Mouse (Mus musculus): Measurements from ENCODE around the gene Zdhhc22. TPM values are rescaled to one million over a fixed set of nuclear protein-coding genes. Genes with fewer than 3 reads are reported as not detected.

Zdhhc22 gene
- total and polyA plus RNA-seq, 3 experiments = not detected

DNA sequence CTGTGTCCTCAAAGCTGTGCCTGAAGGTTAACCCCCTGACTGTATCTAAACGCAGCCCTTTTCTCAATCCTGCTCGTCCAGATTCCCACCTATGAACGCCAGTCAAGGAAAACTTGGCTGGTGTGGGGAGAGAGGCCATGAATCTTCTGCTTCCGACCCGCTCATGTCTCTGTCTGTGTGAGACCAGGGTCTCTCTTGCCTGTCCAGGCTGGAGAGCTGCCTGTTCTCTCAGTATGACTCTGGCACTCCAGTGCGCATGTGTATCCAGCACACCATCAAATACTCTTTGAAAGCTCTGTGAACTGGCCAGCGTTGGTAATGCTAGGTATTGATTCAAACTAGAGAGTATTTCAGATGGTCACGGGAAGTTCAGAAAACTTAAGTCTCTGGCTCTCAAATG, 46.8 kb downstream of the Zdhhc22 start:
- H3K4me3 ChIP-seq (replicated peaks in 1 of 3; ENCODE audit: low read depth in 2 of 3, low read length in 2 of 3, poor library complexity in 1 of 3) = no peak overlapping the region
- no peak overlapping the region for H3K4me2 ChIP-seq (ENCODE audit: insufficient read depth, low read depth, poor library complexity, severe bottlenecking)
- H3K79me2 ChIP-seq (replicated peaks; ENCODE audit: control insufficient read depth, extremely low read depth, insufficient read depth, poor library complexity, severe bottlenecking) = peaks cover 9% of the 10 kb centered on the region; the same call in 1 of the 2 replicates
- H3K9ac ChIP-seq (ENCODE audit: insufficient read depth, low read depth) = no peak overlapping the region
- H3K27me3 ChIP-seq (replicated peaks) = no peaks in the 10 kb centered on the region
- no peaks in the 10 kb centered on the region for H3K9me3 ChIP-seq (replicated peaks; ENCODE audit: low read length)
- DNase-seq (ENCODE audit: extremely low read depth) = no peak
- H3K27ac ChIP-seq (ENCODE audit: insufficient read depth, low read depth) = no peak overlapping the region
- H3K36me3 ChIP-seq (replicated peaks in 1 of 2; ENCODE audit: control insufficient read depth in 1 of 2, insufficient read depth in 1 of 2, low read length in 1 of 2) = no peaks in the 10 kb centered on the region
- peaks cover 4 to 53% of the 10 kb centered on the region in 2 experiments for H3K4me1 ChIP-seq (ENCODE audit: control insufficient read depth in 1 of 2, insufficient read depth in 2 of 2)
- in situ Hi-C loops (cut with MboI; ENCODE audit: low pct_ligation_motif_present, low pct_unique_long_range_greater_than_20kb, low sequenced_read_pairs) = no loop called here
- dilution Hi-C loops (cut with MboI; ENCODE audit: extremely low pct_ligation_motif_present, extremely low pct_unique_long_range_greater_than_20kb, low sequenced_read_pairs) = no loop called here
- TF ChIP-seq KAT2A (IDR thresholded peaks at IDR 0.05; ENCODE audit: insufficient replicate concordance, low read length) = no peak
- TF ChIP-seq JUN (IDR thresholded peaks at IDR 0.05; ENCODE audit: insufficient read depth, low read depth, low read length) = no peak
- no peak for TF ChIP-seq BHLHE40 (IDR thresholded peaks at IDR 0.05; ENCODE audit: low read depth, low read length)
- no peak for TF ChIP-seq CHD2 (IDR thresholded peaks at IDR 0.05; ENCODE audit: low read length)
- no peak for TF ChIP-seq MAZ (IDR thresholded peaks at IDR 0.05; ENCODE audit: low read depth, low read length)
- TF ChIP-seq POLR2A (IDR thresholded peaks at IDR 0.05; ENCODE audit: low read depth, low read length) = no peak
- TF ChIP-seq EP300 (IDR thresholded peaks at IDR 0.05; ENCODE audit: low read length) = no peak
- no peak for TF ChIP-seq TBP (conservative IDR thresholded peaks at IDR 0.05; ENCODE audit: low read depth, low read length)
- no peak for TF ChIP-seq CHD1 (IDR thresholded peaks at IDR 0.05; ENCODE audit: low read depth, low read length)
- TF ChIP-seq GABPA (IDR thresholded peaks at IDR 0.05; ENCODE audit: insufficient replicate concordance, low read depth, low read length) = no peak
- no peak for TF ChIP-seq ZMIZ1 (IDR thresholded peaks at IDR 0.05; ENCODE audit: low read depth, low read length)
- no peak for TF ChIP-seq TCF12 (IDR thresholded peaks at IDR 0.05; ENCODE audit: low read depth, low read length)
- TF ChIP-seq USF1 (IDR thresholded peaks at IDR 0.05; ENCODE audit: low read depth, low read length) = no peak
- no peak for TF ChIP-seq IRF4 (IDR thresholded peaks at IDR 0.05; ENCODE audit: low read depth, low read length)
- no peak for TF ChIP-seq NRF1 (IDR thresholded peaks at IDR 0.05; ENCODE audit: low read depth, low read length)
- TF ChIP-seq ZNF384 (IDR thresholded peaks at IDR 0.05; ENCODE audit: low read depth, low read length) = no peak
- TF ChIP-seq HCFC1 (IDR thresholded peaks at IDR 0.05; ENCODE audit: low read depth, low read length) = no peak

DNA sequence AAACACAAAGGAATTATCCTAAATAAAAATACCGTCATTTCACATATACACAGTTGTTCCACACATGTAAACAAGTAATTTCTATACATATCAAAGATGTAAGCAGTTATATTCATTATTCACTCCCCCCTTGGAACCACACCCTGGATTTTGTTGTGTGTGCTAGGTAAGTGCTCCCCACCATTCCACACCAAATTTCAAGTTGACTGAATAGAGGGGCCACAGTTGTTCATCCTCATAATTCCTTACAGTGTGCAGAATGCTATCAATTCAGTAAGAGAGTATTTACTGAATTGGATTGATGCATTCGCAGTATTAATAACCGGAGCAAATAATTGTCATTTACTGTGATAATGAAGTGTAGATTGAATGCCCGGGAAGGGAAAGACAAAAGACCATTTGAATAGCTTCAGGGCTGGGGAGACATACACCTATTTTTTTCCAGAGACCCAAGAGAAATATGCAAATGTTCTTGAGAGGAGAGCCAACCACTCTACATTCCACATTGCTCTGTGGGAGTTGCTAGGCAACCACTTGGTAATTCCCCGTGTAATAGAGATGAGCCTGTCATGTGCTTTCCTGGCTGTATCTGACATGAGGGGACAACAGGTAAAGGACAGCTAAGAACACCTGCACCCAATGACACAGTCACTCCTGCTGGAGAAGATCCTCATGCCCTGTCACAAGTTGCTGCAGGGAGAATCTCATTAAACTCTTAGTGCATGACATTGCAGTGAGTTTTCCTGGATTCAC, 48.3 kb downstream of the Zdhhc22 start:
- Histone ChIP-seq H3K4me3 (replicated peaks in 1 of 3; ENCODE audit: low read depth in 2 of 3, low read length in 2 of 3, poor library complexity in 1 of 3) (no peak overlapping the region), H3K4me2 (ENCODE audit: insufficient read depth, low read depth, poor library complexity, severe bottlenecking) (peak overlapping the region; percentile 73), H3K27me3 (replicated peaks) (no peaks in the 10 kb centered on the region), H3K36me3 (replicated peaks in 1 of 2; ENCODE audit: control insufficient read depth in 1 of 2, insufficient read depth in 1 of 2, low read length in 1 of 2) (no peaks in the 10 kb centered on the region), H3K9me3 (replicated peaks; ENCODE audit: low read length) (no peaks in the 10 kb centered on the region), H3K4me1 (ENCODE audit: control insufficient read depth in 1 of 2, insufficient read depth in 2 of 2) (peaks cover 4 to 55% of the 10 kb centered on the region in 2 experiments), H3K79me2 (replicated peaks; ENCODE audit: control insufficient read depth, extremely low read depth, insufficient read depth, poor library complexity, severe bottlenecking) (no peaks in the 10 kb centered on the region), H3K27ac (ENCODE audit: insufficient read depth, low read depth) (no peak overlapping the region), H3K9ac (ENCODE audit: insufficient read depth, low read depth) (no peak overlapping the region; the same call in 1 of the 2 replicates)
- peak; percentile 92 for DNase-seq (ENCODE audit: extremely low read depth)
- dilution Hi-C loops (cut with MboI; ENCODE audit: extremely low pct_ligation_motif_present, extremely low pct_unique_long_range_greater_than_20kb, low sequenced_read_pairs) = no loop called here
- in situ Hi-C loops (cut with MboI; ENCODE audit: low pct_ligation_motif_present, low pct_unique_long_range_greater_than_20kb, low sequenced_read_pairs) = no loop called here
- TF ChIP-seq ETS1 (conservative IDR thresholded peaks at IDR 0.05; ENCODE audit: low read depth, low read length) (peak; percentile 42; the same call in 1 of the 2 replicates), TBP (conservative IDR thresholded peaks at IDR 0.05; ENCODE audit: low read depth, low read length) (0 out of 2 replicates have a peak, but pooled peaks have one; percentile 39), NRF1 (IDR thresholded peaks at IDR 0.05; ENCODE audit: low read depth, low read length) (no peak), SMC3 (IDR thresholded peaks at IDR 0.05; ENCODE audit: low read depth, low read length) (no peak), ELF1 (IDR thresholded peaks at IDR 0.05; ENCODE audit: low read depth, low read length) (no peak), CHD1 (IDR thresholded peaks at IDR 0.05; ENCODE audit: low read depth, low read length) (no peak), ZKSCAN1 (IDR thresholded peaks at IDR 0.05; ENCODE audit: borderline replicate concordance, low read depth, low read length) (no peak), JUN (IDR thresholded peaks at IDR 0.05; ENCODE audit: insufficient read depth, low read depth, low read length) (peak; percentile 8; the same call in 1 of the 2 replicates), CHD2 (IDR thresholded peaks at IDR 0.05; ENCODE audit: low read length) (no peak), CTCF (conservative IDR thresholded peaks at IDR 0.05 in 1 of 2, IDR thresholded peaks at IDR 0.05 in 1 of 2; ENCODE audit: low read depth in 2 of 2, low read length in 2 of 2) (no peak), TCF12 (IDR thresholded peaks at IDR 0.05; ENCODE audit: low read depth, low read length) (0 out of 2 replicates have a peak, but pooled peaks have one; percentile 15), MYC (IDR thresholded peaks at IDR 0.05; ENCODE audit: low read depth, low read length) (0 out of 2 replicates have a peak, but pooled peaks have one; percentile 57), BHLHE40 (IDR thresholded peaks at IDR 0.05; ENCODE audit: low read depth, low read length) (peak; percentile 65), IRF4 (IDR thresholded peaks at IDR 0.05; ENCODE audit: low read depth, low read length) (no peak), MAZ (IDR thresholded peaks at IDR 0.05; ENCODE audit: low read depth, low read length) (no peak), HCFC1 (IDR thresholded peaks at IDR 0.05; ENCODE audit: low read depth, low read length) (no peak), ZNF384 (IDR thresholded peaks at IDR 0.05; ENCODE audit: low read depth, low read length) (peak; percentile 77), MAX (IDR thresholded peaks at IDR 0.05; ENCODE audit: low read length) (peak; percentile 47; the same call in 1 of the 2 replicates), ZC3H11A (IDR thresholded peaks at IDR 0.05; ENCODE audit: low read depth, low read length) (no peak), MXI1 (IDR thresholded peaks at IDR 0.05; ENCODE audit: low read depth, low read length) (peak; percentile 80), RAD21 (IDR thresholded peaks at IDR 0.05; ENCODE audit: low read depth, low read length) (no peak), KAT2A (IDR thresholded peaks at IDR 0.05; ENCODE audit: insufficient replicate concordance, low read length) (no peak), USF1 (IDR thresholded peaks at IDR 0.05; ENCODE audit: low read depth, low read length) (0 out of 2 replicates have a peak, but pooled peaks have one; percentile 8), NELFE (IDR thresholded peaks at IDR 0.05; ENCODE audit: low read depth, low read length) (no peak)
